Mouse (Mus musculus) cerebellum, adult 8-10 months (tissue): ENCODE measurements around the gene Vdac1.

Experiments
- DNase-seq: peaks from one replicate; pipeline ENCODE4 v3.0.0; 2022

The Vdac1 gene

DNA sequence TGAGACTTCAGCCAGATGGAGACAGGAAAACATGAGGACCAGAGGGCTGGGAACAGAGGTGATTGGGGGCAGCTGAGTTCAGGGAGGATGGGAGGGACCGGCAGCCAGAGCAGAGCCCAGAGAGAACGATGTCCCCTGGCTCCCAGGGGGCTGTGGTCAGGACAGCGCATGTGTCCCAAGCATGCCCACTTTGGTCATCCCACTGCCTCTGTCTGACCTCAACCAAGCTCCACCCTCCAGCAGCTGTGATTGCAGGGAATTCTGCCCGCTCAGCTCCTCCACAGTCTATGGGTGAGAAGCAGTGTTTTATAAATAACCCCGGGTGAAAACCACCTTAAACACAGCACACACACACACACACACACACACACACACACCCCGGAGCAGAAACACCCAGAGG lies 68.8 kb downstream of the Vdac1 start:
- DNase-seq, result no peak

DNA sequence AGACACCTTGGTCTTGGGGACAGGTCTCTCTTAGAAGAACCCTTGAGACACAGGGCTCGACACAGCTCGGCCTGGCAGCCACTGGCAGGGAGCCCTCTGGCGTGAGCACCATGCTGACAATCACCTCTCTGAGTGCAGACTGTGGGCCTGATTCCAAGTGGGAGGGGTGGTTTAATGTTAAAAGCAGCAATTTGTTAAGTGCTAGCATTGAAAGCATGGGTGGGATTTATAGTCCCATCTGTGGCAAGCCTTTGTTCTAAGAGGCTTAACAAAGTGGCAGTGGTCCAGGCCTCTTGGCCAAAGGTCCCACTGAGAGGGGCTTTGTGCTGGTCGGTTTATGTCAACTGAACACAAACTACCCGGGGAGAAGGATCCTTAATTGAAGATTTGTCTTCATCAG lies 70.9 kb downstream of the Vdac1 start:
- DNase-seq, result no peak

DNA sequence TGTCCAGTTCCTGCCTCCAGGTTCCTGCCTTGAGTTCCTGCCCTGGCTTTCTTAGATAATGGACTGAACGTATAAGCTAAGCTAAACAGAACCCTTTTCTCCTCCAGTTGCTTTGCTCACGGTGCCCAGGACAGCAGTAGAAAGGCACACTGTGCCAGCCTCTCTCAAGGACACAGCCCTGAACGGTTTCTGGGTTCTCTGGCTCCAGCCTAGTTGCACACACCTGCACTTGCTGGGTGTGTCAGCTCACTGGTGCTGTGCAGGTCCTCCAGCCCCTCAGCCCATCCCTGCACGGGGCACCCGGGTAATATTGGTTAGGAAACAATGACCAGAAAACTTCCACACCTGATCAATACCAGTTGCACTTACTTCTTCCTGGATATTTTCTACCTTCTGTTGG lies 71.5 kb downstream of the Vdac1 start:
- DNase-seq, result no peak

DNA sequence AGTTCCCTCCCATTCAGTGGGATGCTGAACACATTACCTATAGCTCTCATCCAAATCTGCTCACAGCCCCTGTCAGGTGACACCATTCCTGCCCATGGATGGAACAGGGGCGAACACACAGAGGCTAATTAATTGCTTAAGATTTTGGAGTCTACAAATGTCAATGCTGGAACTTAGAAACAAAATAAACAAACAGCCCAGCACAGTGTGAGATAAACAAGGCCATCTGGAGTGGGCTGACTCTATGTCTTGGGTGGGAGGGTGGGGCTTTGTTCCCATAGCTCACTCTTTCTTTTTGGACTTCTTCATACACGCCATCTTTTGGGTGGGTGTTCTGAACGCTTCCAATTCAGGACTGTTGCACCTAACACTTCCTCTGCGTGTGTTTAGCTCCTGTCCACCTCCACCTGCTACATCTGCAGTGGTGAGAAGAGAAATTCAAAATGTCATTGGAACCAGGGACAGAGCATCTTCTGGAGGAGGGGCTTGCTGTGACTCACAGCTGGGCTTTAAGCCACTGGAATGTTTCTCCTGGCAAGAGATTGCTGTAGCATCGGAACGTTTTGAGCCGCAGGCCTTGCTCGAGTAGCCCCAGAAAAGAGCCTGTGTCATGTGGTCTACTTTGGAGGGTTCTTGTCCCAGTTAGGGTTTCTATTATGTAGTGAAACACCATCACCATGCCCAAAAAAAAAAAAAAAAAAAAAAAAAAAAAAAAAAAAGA lies 72.6 kb downstream of the Vdac1 start:
- DNase-seq, result no peak

DNA sequence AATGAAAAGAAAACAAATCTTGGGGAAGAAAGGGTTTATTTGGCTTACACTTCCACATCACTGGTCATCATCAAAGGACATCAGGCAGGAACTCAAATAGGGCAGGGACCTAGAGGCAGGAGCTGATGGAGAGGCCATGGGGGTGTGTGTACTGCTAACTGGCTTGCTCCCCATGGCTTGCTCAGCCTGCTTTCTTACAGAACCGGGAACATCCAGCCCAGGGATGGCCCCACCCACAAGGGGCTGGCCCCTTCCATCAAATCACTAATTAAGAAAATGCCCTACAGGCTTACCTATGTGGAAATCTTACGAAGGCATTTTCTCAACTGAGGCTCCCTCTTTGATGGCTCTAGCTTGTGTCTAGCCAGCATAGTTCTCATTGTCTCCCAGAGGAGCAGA lies 73.1 kb downstream of the Vdac1 start:
- DNase-seq, result no peak

DNA sequence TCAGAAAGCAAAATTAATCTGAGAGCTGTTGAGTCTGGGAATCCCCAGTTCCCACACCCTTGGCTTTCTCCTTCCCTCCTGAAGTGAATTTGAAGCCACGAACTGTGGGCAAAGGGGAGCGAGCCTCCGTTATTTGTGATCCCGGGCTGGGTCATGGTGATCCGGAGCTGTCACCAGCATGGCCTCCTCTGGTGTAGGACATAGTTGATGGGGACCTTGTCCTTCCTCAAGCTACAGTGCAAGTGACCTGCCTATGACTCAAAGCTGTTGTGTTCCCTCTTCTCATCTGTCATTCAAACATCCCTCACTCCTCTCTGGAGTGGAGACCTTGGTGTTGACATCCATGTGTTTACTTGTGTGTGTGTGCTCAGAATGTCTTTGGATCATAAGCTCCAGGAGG lies 74.8 kb downstream of the Vdac1 start:
- DNase-seq, result no peak

DNA sequence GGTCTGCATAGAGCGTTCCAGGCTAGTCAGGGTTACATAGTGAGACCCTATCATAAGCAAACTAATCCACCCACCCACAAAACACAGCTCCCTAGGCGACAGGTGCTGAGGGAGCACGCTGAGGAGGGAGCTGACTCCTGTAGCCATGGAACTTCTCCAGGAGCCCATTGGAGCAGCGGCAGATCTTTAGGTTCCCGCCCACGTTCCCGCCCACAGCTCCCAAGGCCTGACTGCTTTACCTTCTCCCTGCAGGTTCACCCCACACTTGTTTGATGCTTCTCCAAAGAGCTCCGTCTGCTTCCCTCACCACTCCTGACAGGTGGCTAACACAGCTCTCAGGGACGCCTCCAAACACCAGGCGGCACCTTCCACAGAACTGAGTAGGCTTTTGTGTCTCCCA lies 76.5 kb downstream of the Vdac1 start:
- DNase-seq, result no peak
